Mouse (Mus musculus) layer of hippocampus, adult 11-12 months (tissue): ENCODE data around the gene Mr1.
A peak's percentile ranks its signal among the peaks of the same experiment; 100 is the strongest.

Experiments
- DNase-seq: peaks from one replicate; pipeline ENCODE4 v3.0.0; 2022; ENCODE audit warnings: low spot score

The Mr1 gene

GRCm38 (mm10) chr1:155093971-155094707, 52.5 kb downstream of the Mr1 start:
- no peak for DNase-seq

- DNase-seq, result no peak
Measured at GRCm38 (mm10) chr1:155093145-155093791, 53.3 kb downstream of the Mr1 start.

GRCm38 (mm10) chr1:155091842-155092800, 54.5 kb downstream of the Mr1 start:
- no peak for DNase-seq

- DNase-seq, result no peak
Measured at GRCm38 (mm10) chr1:155091374-155091841, 55.2 kb downstream of the Mr1 start.

- DNase-seq, result no peak
Measured at GRCm38 (mm10) chr1:155090736-155091135, 55.9 kb downstream of the Mr1 start.

- DNase-seq, result no peak
Measured at GRCm38 (mm10) chr1:155090327-155090726, 56.3 kb downstream of the Mr1 start.

GRCm38 (mm10) chr1:155088847-155089603, 57.6 kb downstream of the Mr1 start:
- no peak for DNase-seq

- no peak for DNase-seq
Measured at GRCm38 (mm10) chr1:155088046-155088445, 58.6 kb downstream of the Mr1 start.

GRCm38 (mm10) chr1:155086893-155087292, 59.7 kb downstream of the Mr1 start:
- DNase-seq, result no peak

GRCm38 (mm10) chr1:155086416-155086815, 60.2 kb downstream of the Mr1 start:
- DNase-seq, result no peak

- DNase-seq, result no peak
Measured at GRCm38 (mm10) chr1:155084839-155085238, 61.8 kb downstream of the Mr1 start.

- DNase-seq, result peak; percentile 92
Measured at GRCm38 (mm10) chr1:155083271-155084265, 63.0 kb downstream of the Mr1 start.

- DNase-seq, result peak; percentile 56
Measured at GRCm38 (mm10) chr1:155082965-155083268, 63.7 kb downstream of the Mr1 start.

- DNase-seq, result no peak
Measured at GRCm38 (mm10) chr1:155082158-155082964, 64.3 kb downstream of the Mr1 start.

GRCm38 (mm10) chr1:155077675-155078074, 68.9 kb downstream of the Mr1 start:
- DNase-seq, result no peak
